Mouse (Mus musculus): ENCODE results near the gene Tdrd5. TPM values are rescaled to one million over a fixed set of nuclear protein-coding genes. Genes with fewer than 3 reads are reported as not detected.

The Tdrd5 gene
- total and polyA plus RNA-seq, 2 experiments from 2014 or later, result not detected

GRCm38 (mm10) chr1:156212923-156213322 lies 90.5 kb downstream of the Tdrd5 start:
- TF ChIP-seq EP300 (IDR thresholded peaks at IDR 0.05; ENCODE audit: low read depth), result no peak
- no peak for TF ChIP-seq CTCF (IDR thresholded peaks at IDR 0.05; ENCODE audit: low read depth)
- H3K36me3 ChIP-seq (replicated peaks; ENCODE audit: control insufficient read depth, insufficient read depth, low read length), result no peaks in the 10 kb centered on the region
- H3K9me3 ChIP-seq (replicated peaks; ENCODE audit: control insufficient read depth, low read length), result no peaks in the 10 kb centered on the region
- DNase-seq (ENCODE audit: low spot score) (no peak), ATAC-seq (ENCODE audit: insufficient read depth, low read depth) (no peak)
- no peaks in the 10 kb centered on the region for H3K27me3 ChIP-seq (ENCODE audit: control insufficient read depth, insufficient read depth, low read length)
- no peak overlapping the region for H3K9ac ChIP-seq (replicated peaks; ENCODE audit: low read depth, low read length)
- 57% methylated on average over 5 of the region's 5 CpGs for WGBS
- no peak overlapping the region for H3K27ac ChIP-seq (ENCODE audit: low read depth)
- H3K4me1 ChIP-seq (ENCODE audit: control insufficient read depth, insufficient read depth), result peaks cover 4% of the 10 kb centered on the region; the same call in 1 of the 2 replicates
- no peak overlapping the region for H3K4me3 ChIP-seq (ENCODE audit: low read depth, low read length)
- H3K4me2 ChIP-seq (ENCODE audit: low read depth, low read length), result no peak overlapping the region

GRCm38 (mm10) chr1:156211809-156212317 lies 91.6 kb downstream of the Tdrd5 start:
- 63% methylated on average over 6 of the region's 6 CpGs for WGBS
- no peak for ATAC-seq (ENCODE audit: insufficient read depth, low read depth)
- H3K4me1 ChIP-seq (ENCODE audit: control insufficient read depth, insufficient read depth), result no peaks in the 10 kb centered on the region
- no peak overlapping the region for H3K4me2 ChIP-seq (ENCODE audit: low read depth, low read length)
- H3K9me3 ChIP-seq (replicated peaks; ENCODE audit: control insufficient read depth, low read length), result no peaks in the 10 kb centered on the region
- H3K9ac ChIP-seq (replicated peaks; ENCODE audit: low read depth, low read length), result no peak overlapping the region
- no peak overlapping the region for H3K27ac ChIP-seq (ENCODE audit: low read depth)
- DNase-seq (ENCODE audit: low spot score), result no peak
- no peak overlapping the region for H3K4me3 ChIP-seq (ENCODE audit: low read depth, low read length)
- no peak for TF ChIP-seq EP300 (IDR thresholded peaks at IDR 0.05; ENCODE audit: low read depth)
- no peak for TF ChIP-seq CTCF (IDR thresholded peaks at IDR 0.05; ENCODE audit: low read depth)
- H3K27me3 ChIP-seq (ENCODE audit: control insufficient read depth, insufficient read depth, low read length), result peaks cover 3% of the 10 kb centered on the region
- no peaks in the 10 kb centered on the region for H3K36me3 ChIP-seq (replicated peaks; ENCODE audit: control insufficient read depth, insufficient read depth, low read length)

Other genes with a start within 250 kb of the Tdrd5 start
- gene Fam163a, start 98.6 kb downstream of the Tdrd5 start, total RNA-seq (2014; rRNA removed; ENCODE audit: low replicate concordance), result 1.8 and 2.8 TPM in 2 replicates
- 1.0 and 1.6 TPM in 2 replicates for gene Fam163a, start 98.6 kb downstream of the Tdrd5 start, polyA plus RNA-seq (2015; fragmentation: Nextera tagmentation; extraction: Ambion mirVana)
- gene Nphs2, start 7.1 kb upstream of the Tdrd5 start, total RNA-seq (2014; rRNA removed; ENCODE audit: low replicate concordance), result not detected in 2 replicates
- gene Nphs2, start 7.1 kb upstream of the Tdrd5 start, polyA plus RNA-seq (2015; fragmentation: Nextera tagmentation; extraction: Ambion mirVana), result 0.04 TPM in 1 of 2 replicates, not detected in the other
- 790 and 865 TPM in 2 replicates for gene Gm2000, start 62.4 kb upstream of the Tdrd5 start, total RNA-seq (2014; rRNA removed; ENCODE audit: low replicate concordance)
- gene Gm2000, start 62.4 kb upstream of the Tdrd5 start, polyA plus RNA-seq (2015; fragmentation: Nextera tagmentation; extraction: Ambion mirVana), result 405 and 419 TPM in 2 replicates
- gene Axdnd1, start 117.5 kb upstream of the Tdrd5 start, total RNA-seq (2014; rRNA removed; ENCODE audit: low replicate concordance), result not detected in 2 replicates
- gene Axdnd1, start 117.5 kb upstream of the Tdrd5 start, polyA plus RNA-seq (2015; fragmentation: Nextera tagmentation; extraction: Ambion mirVana), result 0.04 TPM in 1 of 2 replicates, not detected in the other
- 47.3 and 75.3 TPM in 2 replicates for gene Soat1, start 170.7 kb upstream of the Tdrd5 start, total RNA-seq (2014; rRNA removed; ENCODE audit: low replicate concordance)
- 8.6 and 12.3 TPM in 2 replicates for gene Soat1, start 170.7 kb upstream of the Tdrd5 start, polyA plus RNA-seq (2015; fragmentation: Nextera tagmentation; extraction: Ambion mirVana)
- gene Gm10031, start 220.3 kb upstream of the Tdrd5 start, total RNA-seq (2014; rRNA removed; ENCODE audit: low replicate concordance), result 9.1 and 13.9 TPM in 2 replicates
- 0.33 and 0.45 TPM in 2 replicates for gene Gm10031, start 220.3 kb upstream of the Tdrd5 start, polyA plus RNA-seq (2015; fragmentation: Nextera tagmentation; extraction: Ambion mirVana)